10 mouse cellular contexts compared by ENCODE assay signal in genomic region chr12:107952318-107952724, GRCm38 (mm10). TPM values are rescaled to one million over a fixed set of nuclear protein-coding genes. Genes with fewer than 3 reads are reported as not detected.
DNase-seq lines count a peak whose midpoint lies in the region; ATAC-seq lines count a peak whose summit lies in the region.
"Had no signal": no experiment of that assay in that cellular context is flagged by ENCODE, and none has a peak within 500 bp of the region (broad histone marks: within the 10 kb centered on the region; RNA-seq: fewer than 3 reads in every experiment).

No protein-coding gene starts in this region.

- WGBS in midbrain, embryonic 12.5 days: 55% methylated on average over 20 of the region's 20 CpGs
- 73% methylated on average over 20 of the region's 20 CpGs for WGBS in midbrain, embryonic 11.5 days
- 43% methylated on average over 20 of the region's 20 CpGs for WGBS in stomach, embryonic 14.5 days
- WGBS in liver, embryonic 11.5 days: 77% methylated on average over 20 of the region's 20 CpGs

- H3K4me3 ChIP-seq in midbrain, embryonic 12.5 days: no peak overlapping the region
- H3K4me3 ChIP-seq in midbrain, embryonic 11.5 days (ENCODE audit: low read depth, low read length): no peak overlapping the region
- no peak overlapping the region for H3K4me3 ChIP-seq in stomach, embryonic 14.5 days (ENCODE audit: low read depth, low read length)
- no peak overlapping the region for H3K4me3 ChIP-seq in liver, embryonic 11.5 days (ENCODE audit: low read depth, low read length)
- H3K4me3 ChIP-seq: liver, embryonic 13.5 days had no signal

- H3K4me2 ChIP-seq in midbrain, embryonic 12.5 days (replicated peaks): peak overlapping the region; percentile 23; the same call in 1 of the 2 replicates
- H3K4me2 ChIP-seq in midbrain, embryonic 11.5 days: no peak overlapping the region
- peak overlapping the region; percentile 19; the same call in 1 of the 2 replicates for H3K4me2 ChIP-seq in stomach, embryonic 14.5 days (replicated peaks; ENCODE audit: low read depth, low read length)
- H3K4me2 ChIP-seq in liver, embryonic 11.5 days: no peak overlapping the region
- H3K4me2 ChIP-seq: liver, embryonic 13.5 days had no signal

- peak overlapping the region; percentile 46 for H3K27ac ChIP-seq in midbrain, embryonic 12.5 days (replicated peaks)
- no peak overlapping the region; the same call in 1 of the 2 replicates for H3K27ac ChIP-seq in midbrain, embryonic 11.5 days (ENCODE audit: low read depth, low read length)
- no peak overlapping the region for H3K27ac ChIP-seq in stomach, embryonic 14.5 days (ENCODE audit: low read length)
- no peak overlapping the region for H3K27ac ChIP-seq in liver, embryonic 11.5 days (ENCODE audit: low read depth, low read length)
- H3K27ac ChIP-seq: liver, embryonic 13.5 days had no signal

- no peak for ATAC-seq in midbrain, embryonic 12.5 days (ENCODE audit: low FRiP score, low read depth)
- ATAC-seq in midbrain, embryonic 11.5 days (ENCODE audit: low FRiP score): no peak
- no peak for ATAC-seq in stomach, embryonic 14.5 days (ENCODE audit: insufficient number of reproducible peaks, insufficient read depth, low FRiP score, low read depth)
- no peak for ATAC-seq in liver, embryonic 11.5 days (replicated peaks; ENCODE audit: low FRiP score)

- H3K9me3 ChIP-seq in midbrain, embryonic 12.5 days: no peaks in the 10 kb centered on the region
- H3K9me3 ChIP-seq in midbrain, embryonic 11.5 days (ENCODE audit: control insufficient read depth, low read length): no peaks in the 10 kb centered on the region
- H3K9me3 ChIP-seq in stomach, embryonic 14.5 days (ENCODE audit: control insufficient read depth, low read depth, low read length): no peaks in the 10 kb centered on the region
- H3K9me3 ChIP-seq in liver, embryonic 11.5 days (ENCODE audit: control insufficient read depth, low read length): no peaks in the 10 kb centered on the region
- H3K9me3 ChIP-seq: liver, embryonic 13.5 days had no signal

- H3K36me3 ChIP-seq in midbrain, embryonic 12.5 days: no peaks in the 10 kb centered on the region
- H3K36me3 ChIP-seq in midbrain, embryonic 11.5 days (ENCODE audit: control insufficient read depth, insufficient read depth, low read length): no peaks in the 10 kb centered on the region
- H3K36me3 ChIP-seq in stomach, embryonic 14.5 days (ENCODE audit: control insufficient read depth, insufficient read depth, low read length): no peaks in the 10 kb centered on the region
- no peaks in the 10 kb centered on the region for H3K36me3 ChIP-seq in liver, embryonic 11.5 days (ENCODE audit: control insufficient read depth, insufficient read depth, low read length)
- H3K36me3 ChIP-seq: liver, embryonic 13.5 days had no signal

- peaks cover 39% of the 10 kb centered on the region for H3K4me1 ChIP-seq in midbrain, embryonic 12.5 days
- peaks cover 8% of the 10 kb centered on the region; the same call in 1 of the 2 replicates for H3K4me1 ChIP-seq in midbrain, embryonic 11.5 days (ENCODE audit: control insufficient read depth, insufficient read depth, low read length)
- H3K4me1 ChIP-seq in stomach, embryonic 14.5 days (ENCODE audit: control insufficient read depth, insufficient read depth, low read length): peaks cover 34% of the 10 kb centered on the region; the same call in 1 of the 2 replicates
- no peaks in the 10 kb centered on the region for H3K4me1 ChIP-seq in liver, embryonic 11.5 days (replicated peaks; ENCODE audit: control insufficient read depth, insufficient read depth, low read length)
- H3K4me1 ChIP-seq: liver, embryonic 13.5 days had no signal

- DNase-seq in embryo, embryonic 10 days (ENCODE audit: low spot score): peak; percentile 30
- no peak for DNase-seq in embryo, embryonic 9.5 days (ENCODE audit: extremely low spot score)
- no peak for DNase-seq in midbrain, embryonic 11.5 days (ENCODE audit: low spot score, missing footprints)
- peak; percentile 60 for DNase-seq in kidney, postnatal 10 days
- no peak for DNase-seq in adrenal gland, postnatal 10 days
- DNase-seq in liver, embryonic 11.5 days (ENCODE audit: low spot score): no peak
- DNase-seq: liver, embryonic 13.5 days had no signal

- H3K27me3 ChIP-seq in midbrain, embryonic 12.5 days: no peaks in the 10 kb centered on the region
- H3K27me3 ChIP-seq in midbrain, embryonic 11.5 days (ENCODE audit: control insufficient read depth, insufficient read depth, low read length): no peaks in the 10 kb centered on the region
- no peaks in the 10 kb centered on the region for H3K27me3 ChIP-seq in stomach, embryonic 14.5 days (ENCODE audit: control insufficient read depth, insufficient read depth, low read length)
- H3K27me3 ChIP-seq in liver, embryonic 11.5 days (replicated peaks; ENCODE audit: control insufficient read depth, insufficient read depth, low read length): no peaks in the 10 kb centered on the region
- H3K27me3 ChIP-seq: liver, embryonic 13.5 days had no signal

- H3K9ac ChIP-seq in midbrain, embryonic 12.5 days (replicated peaks): no peak overlapping the region
- no peak overlapping the region for H3K9ac ChIP-seq in midbrain, embryonic 11.5 days (ENCODE audit: low read length)
- no peak overlapping the region for H3K9ac ChIP-seq in stomach, embryonic 14.5 days (replicated peaks; ENCODE audit: low read depth, low read length)
- H3K9ac ChIP-seq in liver, embryonic 11.5 days (ENCODE audit: low read depth, low read length): no peak overlapping the region
- H3K9ac ChIP-seq: liver, embryonic 13.5 days had no signal

RNA-seq across cellular contexts. Expression of gene Bcl11b, which starts 51.1 kb away (rescaled TPM):
- polyA plus RNA-seq in midbrain, embryonic 12.5 days (2016; fragmentation: Nextera tagmentation; extraction: Ambion mirVana): 16.1 and 19.5 TPM in 2 replicates
- 4.5 and 6.3 TPM in 2 replicates for polyA plus RNA-seq in midbrain, embryonic 11.5 days (2014; fragmentation: Nextera tagmentation; extraction: Ambion mirVana)
- 6.0 and 6.8 TPM in 2 replicates for polyA plus RNA-seq in stomach, embryonic 14.5 days (2014; fragmentation: Nextera tagmentation; extraction: Ambion mirVana)
- total RNA-seq in adrenal gland, postnatal 10 days (2021): 1 to 10 TPM; 1.7 to 1.9 TPM
- 0.53 and 0.90 TPM in 2 replicates for polyA plus RNA-seq in liver, embryonic 11.5 days (2014; fragmentation: Nextera tagmentation; extraction: Ambion mirVana)
- polyA plus RNA-seq: C2C12 had no signal

Comparison
In these comparisons a context has a peak if more than half of its experiments do, and no peak if none do; other contexts are left out.
1. DNase-seq: peak in embryo, embryonic 10 days (single experiment) and kidney, postnatal 10 days (single experiment); none in embryo, embryonic 9.5 days (single experiment), midbrain, embryonic 11.5 days (single experiment), adrenal gland, postnatal 10 days (single experiment) and liver, embryonic 11.5 days (single experiment).
2. H3K4me2 ChIP-seq: peak in midbrain, embryonic 12.5 days (single experiment) and stomach, embryonic 14.5 days (single experiment); none in midbrain, embryonic 11.5 days (single experiment) and liver, embryonic 11.5 days (single experiment).